Mouse (Mus musculus) adrenal gland, postnatal 14 days (tissue): ENCODE results near the gene Actn4. TPM values are rescaled to one million over a fixed set of nuclear protein-coding genes. Genes with fewer than 3 reads are reported as not detected.

Experiments used
- DNase-seq: peaks from one replicate; pipeline ENCODE4 v3.0.0; 2021; ENCODE audit warnings: mixed read lengths
- long read RNA-seq, 2 experiments: library from polyadenylated mRNA; stranded (forward); transcript quantifications; one replicate each; pipeline ENCODE4 v2.0.0; 2021
- total RNA-seq: library from RNA; stranded (reverse); gene quantifications from 2 replicates; pipeline ENCODE4 v1.2.3, GENCODE M21; 2021

Gene Actn4
- total RNA-seq = 271 and 282 TPM in 2 replicates
- long read RNA-seq, experiment 1, transcript Actn4-201 (21 exons, 3,877 nt) = major isoform, 105 of 150 reads
- long read RNA-seq, experiment 1, partial matches to known transcripts = 15 of 150 reads
- long read RNA-seq, experiment 1, other reads (novel, unspliced or antisense) = 30 of 150 reads
- long read RNA-seq, experiment 2, transcript Actn4-201 (21 exons, 3,877 nt) = major isoform, 113 of 199 reads
- long read RNA-seq, experiment 2, partial matches to known transcripts = 35 of 199 reads
- long read RNA-seq, experiment 2, other reads (novel, unspliced or antisense) = 50 of 199 reads

- peak; percentile 100 for DNase-seq
These were observed at the start of gene Actn4 for GRCm38 (mm10) chr7:28961927-28962670. Gene Actn4, minus strand, starts transcription at chr7:28962340.

DNA sequence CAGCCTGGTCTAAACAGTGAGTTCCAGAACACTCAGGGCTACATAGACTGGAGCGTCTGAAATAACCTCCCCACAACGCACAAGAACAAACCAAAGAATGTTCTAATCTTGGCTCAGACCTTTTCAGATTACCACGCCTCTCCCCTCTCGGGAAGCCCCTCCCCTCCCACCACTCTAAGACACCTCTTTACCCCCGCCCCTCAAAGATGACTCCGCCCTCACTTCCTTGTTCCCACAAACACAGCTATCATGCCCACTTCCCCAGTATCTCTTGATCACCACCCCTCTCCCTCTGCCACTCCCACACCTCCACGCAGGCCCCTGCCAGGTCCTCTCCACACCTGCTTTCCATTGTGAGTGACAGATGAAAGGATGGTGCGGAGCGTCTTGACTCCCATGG, 46.6 kb upstream of the Actn4 start:
- DNase-seq = no peak

DNA sequence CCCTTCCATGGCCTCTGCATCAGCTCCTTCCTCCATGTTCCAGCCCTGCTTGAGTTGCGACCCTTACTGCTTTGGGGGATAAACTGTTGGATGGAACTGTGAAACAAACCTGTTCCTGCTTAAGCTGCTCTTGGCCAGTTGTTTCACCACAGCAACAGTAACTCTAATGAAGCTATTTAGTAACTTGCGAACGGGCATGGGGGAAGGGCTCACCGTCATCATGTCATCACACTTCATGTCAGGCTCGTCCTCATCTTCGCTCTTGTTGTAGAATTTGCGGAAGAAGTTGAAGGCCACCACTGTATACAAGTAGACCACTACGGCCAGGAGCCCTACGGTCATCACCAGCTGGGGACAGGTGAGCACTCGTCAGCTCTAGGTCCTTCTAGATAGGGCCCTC, 46.0 kb upstream of the Actn4 start:
- no peak for DNase-seq

GRCm38 (mm10) chr7:29007224-29008101, 45.3 kb upstream of the Actn4 start:
- DNase-seq = no peak

DNA sequence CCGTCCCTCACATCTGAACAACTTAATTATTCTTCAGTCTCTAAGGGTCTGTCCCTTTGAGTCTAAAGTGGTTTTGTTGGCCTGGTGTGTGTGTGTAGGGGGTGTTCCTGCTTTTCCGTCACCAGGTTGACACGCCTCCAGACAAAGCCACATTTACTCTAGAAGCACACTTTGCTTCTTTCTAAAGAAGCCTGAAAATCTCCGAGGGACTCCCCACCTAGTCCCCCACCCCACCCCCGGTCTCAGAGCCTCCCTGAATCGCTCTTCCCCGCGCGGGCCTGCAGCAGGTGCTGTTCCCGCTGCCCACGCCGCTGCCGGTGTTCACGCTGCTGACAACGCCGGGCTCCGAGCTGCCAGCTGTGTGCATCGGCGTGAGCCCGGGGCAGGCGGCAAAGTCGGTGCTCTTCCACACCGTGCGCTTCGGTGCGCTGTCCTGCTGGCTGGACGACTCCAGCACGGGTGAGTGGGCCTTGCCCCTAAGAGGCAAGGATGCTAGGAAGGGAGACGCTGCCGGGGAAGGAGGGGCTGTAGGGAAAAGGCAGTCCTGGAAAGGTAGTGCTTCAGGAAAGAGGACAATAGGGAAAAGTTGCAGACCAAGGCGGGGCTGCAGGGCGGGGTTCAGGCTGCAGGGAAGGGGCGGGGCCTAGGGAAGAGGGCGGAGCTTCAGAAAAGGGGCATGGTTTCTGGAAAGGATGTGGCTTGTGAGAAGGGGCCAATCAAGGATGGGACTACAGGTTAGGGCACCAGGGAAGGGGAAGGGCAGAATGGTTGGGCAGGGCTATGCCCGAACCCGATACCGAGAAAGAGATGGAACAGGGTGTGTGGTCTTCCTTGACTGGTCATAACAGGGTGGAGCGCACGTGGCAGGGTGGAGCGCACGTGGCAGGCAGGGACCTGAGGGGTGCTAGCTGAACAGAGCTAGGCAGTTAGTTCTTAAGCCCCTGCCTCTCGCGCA, 38.8 kb upstream of the Actn4 start:
- DNase-seq = peak; percentile 80

DNA sequence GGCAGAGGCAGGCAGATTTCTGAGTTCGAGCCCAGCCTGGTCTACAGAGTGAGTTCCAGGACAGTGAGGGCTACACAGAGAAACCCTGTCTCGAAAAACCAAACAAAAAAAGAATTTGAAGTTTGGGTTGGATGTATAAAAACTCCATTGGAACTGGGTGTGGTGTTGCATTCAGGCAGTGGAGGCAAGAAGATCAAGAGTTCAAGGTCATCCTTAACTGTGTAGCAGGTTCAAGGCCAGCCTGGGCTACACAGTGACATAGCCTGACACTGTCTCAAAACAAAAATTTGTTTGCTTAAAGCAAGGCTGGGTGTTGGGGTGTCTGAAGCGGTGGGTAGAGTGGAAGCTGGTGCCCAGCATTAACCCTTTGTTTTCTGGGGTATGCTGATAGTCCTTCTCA, 31.3 kb upstream of the Actn4 start:
- no peak for DNase-seq

DNA sequence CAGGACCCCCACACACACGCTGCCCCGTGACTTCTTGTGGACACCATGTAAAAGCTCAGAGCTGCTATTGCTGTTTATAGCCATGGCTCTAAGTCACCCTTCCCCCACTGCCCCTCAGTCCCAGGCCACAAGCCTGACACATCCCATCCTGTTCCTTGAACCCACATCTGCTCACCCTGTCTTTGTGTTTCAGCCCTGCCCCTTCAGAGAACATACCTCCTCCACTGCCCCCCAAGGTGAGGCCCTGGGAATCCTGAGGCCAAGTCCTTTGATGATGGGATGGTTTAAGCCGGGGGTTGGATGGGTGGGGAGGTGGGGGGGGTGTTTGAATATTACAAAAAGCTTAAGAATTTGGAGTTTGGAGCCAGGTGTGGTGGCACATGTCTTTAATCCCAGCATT, 30.9 kb upstream of the Actn4 start:
- no peak for DNase-seq

- DNase-seq = no peak
These were observed 29.5 kb upstream of the Actn4 start for GRCm38 (mm10) chr7:28991616-28992015.

GRCm38 (mm10) chr7:28990766-28991273, 28.7 kb upstream of the Actn4 start:
- DNase-seq = no peak

GRCm38 (mm10) chr7:28985207-28985606, 23.1 kb upstream of the Actn4 start:
- DNase-seq = no peak

GRCm38 (mm10) chr7:28984452-28984851, 22.3 kb upstream of the Actn4 start:
- no peak for DNase-seq

GRCm38 (mm10) chr7:28983849-28984248, 21.7 kb upstream of the Actn4 start:
- no peak for DNase-seq

GRCm38 (mm10) chr7:28983141-28983564, 21.0 kb upstream of the Actn4 start:
- DNase-seq = no peak

- DNase-seq = peak; percentile 68
These were observed 20.3 kb upstream of the Actn4 start for GRCm38 (mm10) chr7:28982274-28983013.

- peak; percentile 98 for DNase-seq
These were observed 19.6 kb upstream of the Actn4 start, which contains the start of the genes Eif3k and Map4k1 for GRCm38 (mm10) chr7:28981651-28982273. Gene Eif3k, minus strand, starts transcription at chr7:28981864. Gene Map4k1, plus strand, starts transcription at chr7:28982050.

DNA sequence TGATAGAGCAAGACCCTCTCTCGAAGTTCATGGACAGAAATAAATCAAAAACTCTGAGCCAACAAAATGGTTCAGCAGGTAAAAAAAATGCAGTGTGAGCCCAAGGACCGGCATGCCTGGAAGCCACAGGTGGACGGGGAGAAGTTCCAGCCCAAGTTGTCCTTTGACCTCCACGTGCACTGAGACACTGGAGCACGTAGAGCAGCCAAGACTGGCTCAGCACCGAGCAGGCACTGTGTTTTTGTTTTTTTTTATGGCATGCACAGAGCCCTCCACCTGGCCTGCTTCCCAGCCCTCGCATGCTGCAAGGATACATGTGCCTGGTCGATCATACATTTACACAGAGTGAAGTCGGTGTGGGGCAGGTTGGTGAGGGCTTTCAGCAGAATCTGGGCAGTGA, 15.4 kb upstream of the Actn4 start:
- no peak for DNase-seq

DNA sequence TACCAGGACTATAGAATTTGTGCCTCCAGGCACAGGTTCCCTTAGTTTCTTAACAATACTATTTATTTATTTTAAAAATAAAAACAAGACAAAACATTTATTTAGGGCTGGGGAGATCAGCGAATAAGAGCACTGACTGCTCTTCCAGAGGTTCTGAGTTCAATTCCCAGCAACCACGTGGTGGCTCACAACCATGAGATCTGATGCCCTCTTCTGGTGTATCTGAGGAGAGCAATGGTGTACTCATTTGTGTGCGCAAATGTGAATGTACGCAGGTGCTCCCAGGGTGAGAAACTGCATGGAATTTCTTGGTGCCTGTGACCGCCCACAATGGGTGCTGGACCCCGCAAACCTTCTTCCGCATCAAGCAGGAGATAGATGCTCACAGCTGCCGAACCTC, 10.9 kb upstream of the Actn4 start:
- no peak for DNase-seq

GRCm38 (mm10) chr7:28972542-28972985, 10.4 kb upstream of the Actn4 start:
- peak; percentile 90 for DNase-seq

GRCm38 (mm10) chr7:28971770-28972269, 9.7 kb upstream of the Actn4 start:
- peak; percentile 76 for DNase-seq

DNA sequence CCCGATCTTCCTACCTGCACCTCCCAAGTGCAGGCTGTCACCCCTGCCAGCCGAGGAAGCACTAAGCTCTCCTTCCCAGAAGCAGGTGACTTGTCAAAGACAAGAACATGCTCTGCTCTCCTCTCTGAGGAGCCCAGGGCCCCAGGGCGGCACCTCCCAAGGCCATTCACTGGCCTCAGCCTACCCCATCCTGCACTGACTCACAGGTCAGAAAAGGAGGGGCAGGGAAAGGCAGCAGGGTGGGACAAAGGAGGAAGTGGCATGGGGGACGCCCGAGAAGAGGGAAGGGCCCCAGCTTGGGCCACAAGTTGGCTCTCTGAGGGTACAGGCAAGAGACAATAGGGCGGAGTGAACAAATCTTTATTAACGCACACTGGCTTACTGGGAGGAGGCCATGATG, 8.9 kb upstream of the Actn4 start:
- no peak for DNase-seq
